Mouse (Mus musculus): ENCODE results near the gene Gm47995. TPM values are rescaled to one million over a fixed set of nuclear protein-coding genes. Genes with fewer than 3 reads are reported as not detected.
"Not testable (repeated sequence)": the region's sequence is repeated elsewhere in the genome, so short reads cannot be mapped to it uniquely, and the experiment has no call there.

Gene Gm47995
- polyA plus RNA-seq, 3 experiments from 2014 or later = not detected

GRCm38 (mm10) chr1:151186879-151187424, 11.3 kb upstream of the Gm47995 start:
- ATAC-seq = not testable (repeated sequence)

- no peak for ATAC-seq
Measured at GRCm38 (mm10) chr1:151188469-151188868, 9.8 kb upstream of the Gm47995 start.

GRCm38 (mm10) chr1:151192075-151192474, 6.2 kb upstream of the Gm47995 start, which contains the start of gene Gm8947:
Gene Gm8947 (plus strand): TSS chr1:151192376.
- not testable (repeated sequence) for ATAC-seq

- ATAC-seq = not testable (repeated sequence)
Measured at GRCm38 (mm10) chr1:151192739-151193138, 5.5 kb upstream of the Gm47995 start.

GRCm38 (mm10) chr1:151195986-151196385, 2.3 kb upstream of the Gm47995 start:
- not testable (repeated sequence) for ATAC-seq

- not testable (repeated sequence) for ATAC-seq
Measured at GRCm38 (mm10) chr1:151196690-151197089, 1.6 kb upstream of the Gm47995 start.

- ATAC-seq = not testable (repeated sequence)
Measured at GRCm38 (mm10) chr1:151200620-151201019, 2.4 kb downstream of the Gm47995 start.

- ATAC-seq = not testable (repeated sequence)
Measured at GRCm38 (mm10) chr1:151202771-151203170, 4.5 kb downstream of the Gm47995 start.

GRCm38 (mm10) chr1:151203818-151204217, 5.6 kb downstream of the Gm47995 start, which contains the start of gene 3110040M04Rik:
Gene 3110040M04Rik (plus strand): TSS chr1:151204121.
- not testable (repeated sequence) for ATAC-seq

GRCm38 (mm10) chr1:151208493-151208892, 10.2 kb downstream of the Gm47995 start:
- not testable (repeated sequence) for ATAC-seq

GRCm38 (mm10) chr1:151208944-151209343, 10.7 kb downstream of the Gm47995 start:
- not testable (repeated sequence) for ATAC-seq

GRCm38 (mm10) chr1:151209824-151210355, 11.6 kb downstream of the Gm47995 start, which contains the start of gene Gm47996:
Gene Gm47996 (plus strand): TSS chr1:151210131.
- ATAC-seq = not testable (repeated sequence)

- ATAC-seq = not testable (repeated sequence)
Measured at GRCm38 (mm10) chr1:151211666-151212065, 13.4 kb downstream of the Gm47995 start.

- no peak for ATAC-seq
Measured at GRCm38 (mm10) chr1:151214862-151215261, 16.6 kb downstream of the Gm47995 start.

GRCm38 (mm10) chr1:151215985-151216384, 17.7 kb downstream of the Gm47995 start:
- ATAC-seq = no peak

- no peak for ATAC-seq
Measured at GRCm38 (mm10) chr1:151216417-151216816, 18.2 kb downstream of the Gm47995 start.

GRCm38 (mm10) chr1:151219045-151219444, 20.8 kb downstream of the Gm47995 start:
- ATAC-seq = no peak

- ATAC-seq = no peak
Measured at GRCm38 (mm10) chr1:151220098-151220497, 21.9 kb downstream of the Gm47995 start.

GRCm38 (mm10) chr1:151222561-151223267, 24.5 kb downstream of the Gm47995 start:
- no peak for ATAC-seq

GRCm38 (mm10) chr1:151223377-151223776, 25.1 kb downstream of the Gm47995 start:
- no peak for ATAC-seq

- no peak for ATAC-seq
Measured at GRCm38 (mm10) chr1:151224536-151224935, 26.3 kb downstream of the Gm47995 start.

- ATAC-seq = no peak
Measured at GRCm38 (mm10) chr1:151227506-151227905, 29.3 kb downstream of the Gm47995 start.

- no peak for ATAC-seq
Measured at GRCm38 (mm10) chr1:151228320-151228989, 30.2 kb downstream of the Gm47995 start.

All from inflammation-experienced regulatory T-cells, adult 6 months (primary cell).